Mouse (Mus musculus) stomach, postnatal 0 days (tissue): Measurements from ENCODE around the gene Sorcs3. TPM values are rescaled to one million over a fixed set of nuclear protein-coding genes. Genes with fewer than 3 reads are reported as not detected.

ENCODE experiments used
- ATAC-seq: fragments of 200-750 bp; cut with Nextera tagmentation; 2 replicates; pipeline ENCODE4 v1.8.0; 2017; ENCODE audit not compliant: low FRiP score, low TSS enrichment
- DNase-seq: peaks from one replicate; pipeline ENCODE4 v3.0.0-alpha.2; 2016; ENCODE audit warnings: low spot score
- H3K27ac ChIP-seq: fragments of 300-500 bp; sonication (generic); replicated peaks from 2 replicates; pipeline ENCODE4 v1.5.1; 2014; ENCODE audit warnings: mild to moderate bottlenecking, control low read depth
- H3K27me3 ChIP-seq: fragments of 300-500 bp; sonication (generic); 2 replicates; pipeline ENCODE4 v1.6.1; 2014; ENCODE audit warnings: low read length; ENCODE audit not compliant: control insufficient read depth, insufficient read depth
- H3K36me3 ChIP-seq: fragments of 300-500 bp; sonication (generic); 2 replicates; pipeline ENCODE4 v1.6.1; 2014; ENCODE audit warnings: low read length, mixed read lengths; ENCODE audit not compliant: control insufficient read depth, insufficient read depth
- H3K4me1 ChIP-seq: fragments of 300-500 bp; sonication (generic); replicated peaks from 2 replicates; pipeline ENCODE4 v1.6.1; 2014; ENCODE audit warnings: antibody characterized with exemption; ENCODE audit not compliant: control insufficient read depth, insufficient read depth
- H3K4me2 ChIP-seq: fragments of 300-500 bp; sonication (generic); replicated peaks from 2 replicates; pipeline ENCODE4 v1.6.1; 2014; ENCODE audit warnings: low read depth, mild to moderate bottlenecking, control low read depth, moderate library complexity
- H3K4me3 ChIP-seq: fragments of 300-500 bp; sonication (generic); 2 replicates; pipeline ENCODE4 v1.5.1; 2014; ENCODE audit warnings: low read depth, low read length, control low read depth
- H3K9ac ChIP-seq: fragments of 300-500 bp; sonication (generic); 2 replicates; pipeline ENCODE4 v1.6.1; 2014; ENCODE audit warnings: mild to moderate bottlenecking, low read length, control low read depth, mixed read lengths
- H3K9me3 ChIP-seq: fragments of 300-500 bp; sonication (generic); 2 replicates; pipeline ENCODE4 v1.6.1; 2016; ENCODE audit warnings: low read length; ENCODE audit not compliant: control insufficient read depth
- CTCF ChIP-seq: IDR thresholded peaks from 2 replicates; pipeline ENCODE4 v1.5.1; 2016; ENCODE audit warnings: antibody characterized with exemption, low read depth, mild to moderate bottlenecking, moderate library complexity
- EP300 ChIP-seq: optimal IDR thresholded peaks from 2 replicates; pipeline ENCODE3; 2016; ENCODE audit warnings: antibody characterized with exemption
- WGBS: fragments of 180-500 bp; shearing (Covaris S2); extraction: QIAGEN DNeasy Blood & Tissue Kit; methylation state at CpG from one replicate; pipeline ENCODE4 v1.1.7; 2014; 5-methylcytosine and 5-hydroxymethylcytosine counted together
- polyA plus RNA-seq: library from polyadenylated mRNA; unstranded; fragments of >200 nt; fragmentation: Nextera tagmentation; extraction: Ambion mirVana; gene quantifications from 2 replicates; pipeline ENCODE4 v1.2.1, GENCODE M21; 2015

Sorcs3 gene
- polyA plus RNA-seq, 1 experiment from 2014 or later: 0.28 TPM

GRCm38 (mm10) chr19:48263750-48264149 is 57.9 kb downstream of the Sorcs3 start:
- H3K4me1 ChIP-seq: no peaks in the 10 kb centered on the region
- no peak for ATAC-seq
- no peak overlapping the region for H3K27ac ChIP-seq
- 71% methylated on average over 5 of the region's 5 CpGs for WGBS
- no peaks in the 10 kb centered on the region for H3K9me3 ChIP-seq
- no peaks in the 10 kb centered on the region for H3K36me3 ChIP-seq
- no peak overlapping the region for H3K4me3 ChIP-seq
- no peaks in the 10 kb centered on the region for H3K27me3 ChIP-seq
- TF ChIP-seq CTCF (no peak), EP300 (no peak)
- no peak for DNase-seq
- H3K4me2 ChIP-seq: no peak overlapping the region
- H3K9ac ChIP-seq: no peak overlapping the region

- no peaks in the 10 kb centered on the region for H3K36me3 ChIP-seq
- WGBS: 73% methylated on average over 8 of the region's 8 CpGs
- H3K4me2 ChIP-seq: no peak overlapping the region
- no peaks in the 10 kb centered on the region for H3K4me1 ChIP-seq
- no peak overlapping the region for H3K27ac ChIP-seq
- H3K27me3 ChIP-seq: no peaks in the 10 kb centered on the region
- TF ChIP-seq CTCF (no peak), EP300 (no peak)
- H3K4me3 ChIP-seq: no peak overlapping the region
- no peaks in the 10 kb centered on the region for H3K9me3 ChIP-seq
- DNase-seq (no peak), ATAC-seq (no peak)
- H3K9ac ChIP-seq: no peak overlapping the region
Measured at GRCm38 (mm10) chr19:48280273-48280672, 74.4 kb downstream of the Sorcs3 start.

- ATAC-seq: no peak
- no peak overlapping the region for H3K9ac ChIP-seq
- 84% methylated on average over 6 of the region's 6 CpGs for WGBS
Measured at GRCm38 (mm10) chr19:48282250-48282649, 76.4 kb downstream of the Sorcs3 start.

GRCm38 (mm10) chr19:48283217-48283616 is 77.4 kb downstream of the Sorcs3 start:
- DNase-seq (no peak), ATAC-seq (no peak)
- Histone ChIP-seq H3K9ac (no peak overlapping the region), H3K27ac (no peak overlapping the region), H3K27me3 (no peaks in the 10 kb centered on the region), H3K4me3 (no peak overlapping the region), H3K4me1 (no peaks in the 10 kb centered on the region), H3K4me2 (no peak overlapping the region), H3K9me3 (no peaks in the 10 kb centered on the region), H3K36me3 (no peaks in the 10 kb centered on the region)
- TF ChIP-seq CTCF: no peak
- no peak for TF ChIP-seq EP300
- 38% methylated on average over 4 of the region's 4 CpGs for WGBS

More at GRCm38 (mm10) chr19:48282250-48282649, 76.4 kb downstream of the Sorcs3 start:
- Histone ChIP-seq H3K4me3 (no peak overlapping the region), H3K4me2 (no peak overlapping the region), H3K27ac (no peak overlapping the region), H3K27me3 (no peaks in the 10 kb centered on the region), H3K36me3 (no peaks in the 10 kb centered on the region), H3K4me1 (no peaks in the 10 kb centered on the region), H3K9me3 (no peaks in the 10 kb centered on the region)
- TF ChIP-seq EP300 (no peak), CTCF (no peak)
- no peak for DNase-seq

- 75% methylated on average over 10 of the region's 10 CpGs for WGBS
Measured at GRCm38 (mm10) chr19:48285602-48286225, 79.9 kb downstream of the Sorcs3 start.

GRCm38 (mm10) chr19:48294251-48294650 is 88.4 kb downstream of the Sorcs3 start:
- Histone ChIP-seq H3K4me1 (no peaks in the 10 kb centered on the region), H3K27ac (no peak overlapping the region), H3K9ac (no peak overlapping the region), H3K9me3 (no peaks in the 10 kb centered on the region), H3K4me2 (no peak overlapping the region), H3K36me3 (no peaks in the 10 kb centered on the region), H3K27me3 (no peaks in the 10 kb centered on the region), H3K4me3 (no peak overlapping the region)
- no peak for DNase-seq
- 79% methylated on average over 2 of the region's 2 CpGs for WGBS
- TF ChIP-seq CTCF: no peak
- TF ChIP-seq EP300: no peak
- ATAC-seq: no peak

More at GRCm38 (mm10) chr19:48285602-48286225, 79.9 kb downstream of the Sorcs3 start:
- H3K4me1 ChIP-seq: no peaks in the 10 kb centered on the region
- no peak overlapping the region for H3K9ac ChIP-seq
- ATAC-seq (no peak), DNase-seq (no peak)
- H3K9me3 ChIP-seq: no peaks in the 10 kb centered on the region
- no peak for TF ChIP-seq EP300
- no peak for TF ChIP-seq CTCF
- H3K27ac ChIP-seq: no peak overlapping the region
- H3K4me3 ChIP-seq: no peak overlapping the region
- no peaks in the 10 kb centered on the region for H3K27me3 ChIP-seq
- H3K36me3 ChIP-seq: no peaks in the 10 kb centered on the region
- no peak overlapping the region for H3K4me2 ChIP-seq
